Mouse (Mus musculus) intestine, postnatal 0 days (tissue): ENCODE measurements around the gene Krtcap3. TPM values are rescaled to one million over a fixed set of nuclear protein-coding genes. Genes with fewer than 3 reads are reported as not detected.

Experiments used
- ATAC-seq: fragments of 200-750 bp; cut with Nextera tagmentation; 2 replicates; pipeline ENCODE4 v1.8.0; 2017; ENCODE audit warnings: mild to moderate bottlenecking, moderate TSS enrichment, moderate library complexity
- H3K27ac ChIP-seq: fragments of 300-500 bp; sonication (generic); 2 replicates; pipeline ENCODE4 v1.5.1; 2014; ENCODE audit warnings: mild to moderate bottlenecking, low read depth, low read length, moderate library complexity
- H3K27me3 ChIP-seq: fragments of 300-500 bp; sonication (generic); replicated peaks from 2 replicates; pipeline ENCODE4 v1.6.1; 2014; ENCODE audit warnings: low read length, mixed read lengths; ENCODE audit not compliant: control insufficient read depth, insufficient read depth
- H3K36me3 ChIP-seq: fragments of 300-500 bp; sonication (generic); 2 replicates; pipeline ENCODE4 v1.6.1; 2014; ENCODE audit warnings: mild to moderate bottlenecking, moderate library complexity; ENCODE audit not compliant: control insufficient read depth, insufficient read depth
- H3K4me1 ChIP-seq: fragments of 300-500 bp; sonication (generic); replicated peaks from 2 replicates; pipeline ENCODE4 v1.6.1; 2014; ENCODE audit warnings: antibody characterized with exemption, low read length, mixed read lengths; ENCODE audit not compliant: control insufficient read depth, insufficient read depth
- H3K4me2 ChIP-seq: fragments of 300-500 bp; sonication (generic); replicated peaks from 2 replicates; pipeline ENCODE4 v1.6.1; 2014; ENCODE audit warnings: low read depth, mild to moderate bottlenecking, moderate library complexity
- H3K4me3 ChIP-seq: fragments of 300-500 bp; sonication (generic); 2 replicates; pipeline ENCODE4 v1.5.1; 2014; ENCODE audit warnings: low read depth, low read length
- H3K9ac ChIP-seq: fragments of 300-500 bp; sonication (generic); 2 replicates; pipeline ENCODE4 v1.6.1; 2014; ENCODE audit warnings: mild to moderate bottlenecking, low read depth, low read length
- H3K9me3 ChIP-seq: fragments of 300-500 bp; sonication (generic); 2 replicates; pipeline ENCODE4 v1.6.1; 2016; ENCODE audit warnings: mixed run types; ENCODE audit not compliant: control insufficient read depth
- CTCF ChIP-seq: sonication (generic); IDR thresholded peaks from 2 replicates; pipeline ENCODE4 v1.5.1; 2016; ENCODE audit warnings: low read depth, mild to moderate bottlenecking, control low read depth, antibody characterized with exemption, moderate library complexity
- WGBS: fragments of 180-500 bp; shearing (Covaris S2); extraction: QIAGEN DNeasy Blood & Tissue Kit; methylation state at CpG from one replicate; pipeline ENCODE4 v1.1.7; 2014; 5-methylcytosine and 5-hydroxymethylcytosine counted together
- polyA plus RNA-seq: library from polyadenylated mRNA; unstranded; fragments of >200 nt; fragmentation: Nextera tagmentation; extraction: Ambion mirVana; gene quantifications from 2 replicates; pipeline ENCODE4 v1.2.1, GENCODE M21; 2015

Krtcap3 gene
- polyA plus RNA-seq, 1 experiment from 2014 or later: 108 TPM

DNA sequence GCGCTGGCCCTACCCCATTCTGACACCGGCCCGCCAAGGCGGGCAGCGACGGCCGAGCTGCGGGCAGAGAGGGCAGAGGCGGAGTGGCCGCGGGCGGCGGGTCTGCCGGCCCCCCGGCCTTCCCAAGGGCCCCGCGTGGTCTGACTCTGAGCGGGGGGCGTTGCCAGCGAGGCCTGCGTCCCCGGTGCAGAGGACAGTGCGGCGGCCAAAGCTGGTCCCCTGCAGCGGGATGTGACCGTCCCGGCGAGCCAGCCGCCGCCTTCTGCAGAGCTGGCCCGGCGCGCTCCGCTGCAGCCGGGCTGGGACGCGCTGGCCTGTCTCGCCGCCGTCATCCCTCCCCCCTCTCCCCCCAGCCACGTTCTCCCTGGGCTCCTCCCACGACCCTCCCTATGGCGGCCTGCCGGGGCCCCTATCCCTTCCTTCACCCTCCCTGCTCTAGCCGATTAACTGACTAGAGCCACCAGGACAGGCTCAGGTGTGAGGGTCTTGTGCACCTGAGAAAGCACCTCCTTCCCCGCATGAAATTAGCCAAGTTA lies 44.2 kb downstream of the Krtcap3 start, which contains the start of gene Fndc4:
Gene Fndc4 (minus strand): TSS at position 475 of the 536 bp plus-strand sequence.
- H3K36me3 ChIP-seq: no peaks in the 10 kb centered on the region
- WGBS: 0% methylated on average over 45 of the region's 46 CpGs
- H3K9me3 ChIP-seq: no peaks in the 10 kb centered on the region
- peak within 1 kb of the TSS; percentile 97 for H3K4me2 ChIP-seq
- H3K27me3 ChIP-seq: no peaks in the 10 kb centered on the region
- H3K9ac ChIP-seq: peak within 1 kb of the TSS; percentile 72
- H3K4me3 ChIP-seq: peak within 1 kb of the TSS; percentile 67
- TF ChIP-seq CTCF: no peak
- H3K27ac ChIP-seq: no peak within 1 kb of the TSS
- ATAC-seq: no peak; the same call in 1 of the 2 replicates
- H3K4me1 ChIP-seq: no peaks in the 10 kb centered on the region

DNA sequence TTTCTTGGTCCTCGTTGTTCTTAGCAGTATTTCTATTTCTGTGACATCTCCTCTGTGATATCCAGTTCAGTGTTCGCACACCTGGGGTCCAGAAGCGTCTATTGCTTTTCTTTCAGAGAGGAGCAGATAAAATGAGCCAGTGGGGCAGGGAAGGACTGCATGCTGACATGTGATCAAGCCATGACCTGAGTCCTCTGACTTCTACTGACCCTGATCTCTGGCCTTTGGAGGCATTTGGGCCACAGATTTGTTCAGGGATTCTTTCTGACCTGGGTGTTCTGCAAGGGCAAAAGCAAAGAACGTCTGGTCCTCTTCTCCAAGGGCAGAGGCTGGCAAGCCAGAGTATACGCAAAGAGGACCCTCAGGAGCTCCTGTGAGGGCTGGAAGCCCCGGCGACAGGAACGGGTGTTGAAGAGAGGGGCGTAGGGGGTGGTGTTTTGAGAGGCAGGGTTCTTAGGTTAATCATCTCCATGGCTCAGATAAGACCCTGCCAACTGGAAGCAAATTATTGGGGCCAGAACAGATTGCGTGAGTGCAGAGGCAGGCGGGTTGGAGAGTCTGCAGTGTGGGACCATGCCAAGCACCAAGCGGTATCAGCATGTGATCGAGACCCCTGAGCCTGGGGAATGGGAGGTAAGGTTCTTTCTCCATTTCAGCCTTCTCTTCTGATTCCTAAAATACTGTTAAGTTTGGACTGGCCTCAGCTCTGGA lies 45.7 kb downstream of the Krtcap3 start, which contains the start of gene Gckr:
Gene Gckr (plus strand): TSS at position 397 of the 711 bp plus-strand sequence.
- Histone ChIP-seq H3K27me3 (no peaks in the 10 kb centered on the region), H3K27ac (no peak within 1 kb of the TSS), H3K9ac (no peak within 1 kb of the TSS), H3K4me1 (no peaks in the 10 kb centered on the region), H3K4me2 (no peak within 1 kb of the TSS), H3K36me3 (no peaks in the 10 kb centered on the region), H3K9me3 (no peaks in the 10 kb centered on the region), H3K4me3 (peak within 1 kb of the TSS; percentile 67; the same call in 1 of the 2 replicates)
- WGBS: 40% methylated on average over 13 of the region's 13 CpGs
- ATAC-seq: no peak
- TF ChIP-seq CTCF: no peak

DNA sequence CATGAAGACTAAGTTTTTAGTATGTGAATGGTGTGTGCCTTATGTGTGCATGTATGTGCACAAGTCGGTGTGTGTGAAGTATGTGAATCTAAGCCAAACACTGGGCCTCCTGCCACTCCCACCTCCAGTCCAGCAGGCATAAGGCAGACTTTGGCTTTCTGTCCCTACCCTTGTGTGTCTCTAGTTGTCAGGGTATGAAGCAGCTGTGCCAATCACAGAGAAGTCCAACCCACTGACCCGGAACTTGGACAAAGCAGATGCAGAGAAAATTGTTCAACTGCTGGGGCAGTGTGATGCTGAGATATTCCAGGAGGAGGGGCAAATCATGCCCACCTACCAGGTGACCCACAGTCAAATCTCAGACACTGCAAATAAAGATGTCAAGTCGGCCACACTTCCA lies 46.5 kb downstream of the Krtcap3 start:
- no peak overlapping the region for H3K9ac ChIP-seq
- H3K27me3 ChIP-seq: no peaks in the 10 kb centered on the region
- no peak overlapping the region for H3K27ac ChIP-seq
- 62% methylated on average over 3 of the region's 3 CpGs for WGBS
- H3K4me1 ChIP-seq: no peaks in the 10 kb centered on the region
- ATAC-seq: no peak
- H3K4me2 ChIP-seq: no peak overlapping the region
- no peaks in the 10 kb centered on the region for H3K9me3 ChIP-seq
- no peak overlapping the region for H3K4me3 ChIP-seq
- TF ChIP-seq CTCF: no peak
- no peaks in the 10 kb centered on the region for H3K36me3 ChIP-seq

DNA sequence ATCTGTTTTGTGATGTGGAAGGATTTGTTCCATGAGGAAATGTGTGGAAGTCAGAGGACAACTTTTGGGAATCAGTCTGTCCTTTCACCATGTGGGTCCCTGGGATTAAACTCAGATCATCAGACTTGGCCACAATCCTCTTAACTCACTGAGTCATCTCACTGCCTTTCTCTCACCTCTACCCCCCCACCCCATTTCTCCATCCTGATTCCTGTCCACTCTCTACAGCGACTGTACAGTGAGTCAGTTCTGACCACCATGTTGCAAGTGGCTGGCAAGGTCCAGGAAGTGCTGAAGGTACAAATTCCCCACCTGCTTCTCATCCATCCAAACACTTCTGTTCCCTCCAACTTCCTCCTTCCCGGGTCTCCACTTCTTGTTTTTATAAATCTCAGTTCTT lies 47.0 kb downstream of the Krtcap3 start:
- Histone ChIP-seq H3K36me3 (no peaks in the 10 kb centered on the region), H3K27ac (no peak overlapping the region), H3K4me1 (no peaks in the 10 kb centered on the region), H3K4me3 (no peak overlapping the region), H3K4me2 (no peak overlapping the region), H3K9ac (no peak overlapping the region), H3K9me3 (no peaks in the 10 kb centered on the region), H3K27me3 (no peaks in the 10 kb centered on the region)
- ATAC-seq: no peak
- TF ChIP-seq CTCF: no peak
- WGBS: 53% methylated on average over 2 of the region's 2 CpGs

DNA sequence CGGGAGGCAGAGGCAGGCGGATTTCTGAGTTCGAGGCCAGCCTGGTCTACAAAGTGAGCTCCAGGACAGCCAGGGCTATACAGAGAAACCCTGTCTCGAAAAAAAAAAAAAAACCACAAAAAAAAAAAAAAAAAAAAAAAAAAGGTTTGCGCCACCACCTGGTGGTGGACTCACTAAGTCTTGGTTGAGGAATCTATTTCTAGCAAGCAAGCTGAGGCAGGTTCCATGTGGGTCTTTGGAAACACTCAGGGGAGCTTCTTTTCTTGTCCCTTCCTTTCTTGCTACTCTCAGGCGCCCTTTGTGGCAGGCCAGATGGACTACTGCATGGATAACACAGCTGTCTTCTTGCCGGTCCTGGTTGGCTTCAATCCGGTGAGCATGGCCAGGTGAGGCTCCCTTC lies 50.4 kb downstream of the Krtcap3 start:
- no peak overlapping the region for H3K4me2 ChIP-seq

More for the DNA sequence above, 50.4 kb downstream of the Krtcap3 start:
- H3K9me3 ChIP-seq: no peaks in the 10 kb centered on the region
- H3K27me3 ChIP-seq: no peaks in the 10 kb centered on the region
- no peak for ATAC-seq
- H3K9ac ChIP-seq: no peak overlapping the region
- H3K36me3 ChIP-seq: no peaks in the 10 kb centered on the region
- H3K4me3 ChIP-seq: no peak overlapping the region
- H3K27ac ChIP-seq: no peak overlapping the region
- H3K4me1 ChIP-seq: no peaks in the 10 kb centered on the region
- WGBS: 74% methylated on average over 7 of the region's 8 CpGs
- no peak for TF ChIP-seq CTCF

Other genes starting within 250 kb of the Krtcap3 start
- 227 and 250 TPM in 2 replicates for gene Atraid, start 203.4 kb upstream of the Krtcap3 start, polyA plus RNA-seq
- gene Slc5a6, start 202.8 kb upstream of the Krtcap3 start, polyA plus RNA-seq: 18.0 and 20.0 TPM in 2 replicates
- gene Cad, start 196.9 kb upstream of the Krtcap3 start, polyA plus RNA-seq: 3.2 and 3.7 TPM in 2 replicates
- not detected in 2 replicates for gene Dnajc5g, start 145.4 kb upstream of the Krtcap3 start, polyA plus RNA-seq
- 0.10 TPM in 1 of 2 replicates, not detected in the other for gene Slc30a3, start 143.5 kb upstream of the Krtcap3 start, polyA plus RNA-seq
- gene Trim54, start 135.0 kb upstream of the Krtcap3 start, polyA plus RNA-seq: not detected in 2 replicates
- not detected in 2 replicates for gene Ucn, start 112.9 kb upstream of the Krtcap3 start, polyA plus RNA-seq
- gene Mpv17, start 97.4 kb upstream of the Krtcap3 start, polyA plus RNA-seq: 38.8 and 42.2 TPM in 2 replicates
- gene Gm29609, start 71.8 kb upstream of the Krtcap3 start, polyA plus RNA-seq: 0.53 and 1.0 TPM in 2 replicates
- gene Gtf3c2, start 71.5 kb upstream of the Krtcap3 start, polyA plus RNA-seq: 23.1 and 26.2 TPM in 2 replicates
- gene Snx17, start 58.5 kb upstream of the Krtcap3 start, polyA plus RNA-seq: 122 and 130 TPM in 2 replicates
- gene Eif2b4, start 58.3 kb upstream of the Krtcap3 start, polyA plus RNA-seq: 43.7 and 45.1 TPM in 2 replicates
- 6.8 and 7.3 TPM in 2 replicates for gene Zfp513, start 49.4 kb upstream of the Krtcap3 start, polyA plus RNA-seq
- gene Ppm1g, start 31.0 kb upstream of the Krtcap3 start, polyA plus RNA-seq: 54.8 and 55.4 TPM in 2 replicates
- 96.4 and 99.6 TPM in 2 replicates for gene Nrbp1, start 10.8 kb upstream of the Krtcap3 start, polyA plus RNA-seq
- 0.51 and 0.70 TPM in 2 replicates for gene Gm9970, start 10.5 kb upstream of the Krtcap3 start, polyA plus RNA-seq
- 28.3 and 30.4 TPM in 2 replicates for gene Ift172, start 39.4 kb downstream of the Krtcap3 start, polyA plus RNA-seq
- gene Fndc4, start 44.4 kb downstream of the Krtcap3 start, polyA plus RNA-seq: 6.2 and 7.2 TPM in 2 replicates
- gene Gckr, start 45.8 kb downstream of the Krtcap3 start, polyA plus RNA-seq: 0.10 TPM in 1 of 2 replicates, not detected in the other
- 9.3 and 10.2 TPM in 2 replicates for gene Zfp512, start 200.7 kb downstream of the Krtcap3 start, polyA plus RNA-seq
- gene 4930548H24Rik, start 234.0 kb downstream of the Krtcap3 start, polyA plus RNA-seq: not detected in 2 replicates
- 12.8 and 14.1 TPM in 2 replicates for gene Gpn1, start 243.1 kb downstream of the Krtcap3 start, polyA plus RNA-seq